Mouse (Mus musculus) forebrain, embryonic 13.5 days (tissue): Measurements from ENCODE around the gene Fthl17b. TPM values are rescaled to one million over a fixed set of nuclear protein-coding genes. Genes with fewer than 3 reads are reported as not detected.
"Not testable (repeated sequence)": the region's sequence is repeated elsewhere in the genome, so short reads cannot be mapped to it uniquely, and the experiment has no call there.

Experiments
- ATAC-seq: fragments of 200-750 bp; cut with Nextera tagmentation; 2 replicates; pipeline ENCODE4 v1.8.0; 2017
- H3K27ac ChIP-seq: fragments of 300-500 bp; sonication (generic); 2 replicates; pipeline ENCODE4 v1.5.1; 2015; ENCODE audit warnings: inconsistent platforms, mild to moderate bottlenecking, moderate library complexity
- H3K27me3 ChIP-seq: fragments of 300-500 bp; sonication (generic); 2 replicates; pipeline ENCODE4 v1.6.1; 2015; ENCODE audit warnings: mild to moderate bottlenecking, inconsistent platforms
- H3K36me3 ChIP-seq: fragments of 300-500 bp; sonication (generic); 2 replicates; pipeline ENCODE4 v1.6.1; 2015; ENCODE audit warnings: mild to moderate bottlenecking, inconsistent platforms; ENCODE audit not compliant: poor library complexity, severe bottlenecking
- H3K4me1 ChIP-seq: fragments of 300-500 bp; sonication (generic); 2 replicates; pipeline ENCODE4 v1.6.1; 2015; ENCODE audit warnings: inconsistent platforms
- H3K4me2 ChIP-seq: fragments of 300-500 bp; sonication (generic); 2 replicates; pipeline ENCODE4 v1.6.1; 2015; ENCODE audit warnings: inconsistent platforms, mild to moderate bottlenecking, moderate library complexity
- H3K4me3 ChIP-seq: fragments of 300-500 bp; sonication (generic); 2 replicates; pipeline ENCODE4 v1.5.1; 2015; ENCODE audit warnings: mild to moderate bottlenecking, inconsistent platforms
- H3K9ac ChIP-seq: fragments of 300-500 bp; sonication (generic); 2 replicates; pipeline ENCODE4 v1.6.1; 2015; ENCODE audit warnings: mild to moderate bottlenecking, inconsistent platforms
- H3K9me3 ChIP-seq: fragments of 300-500 bp; sonication (generic); replicated peaks from 2 replicates; pipeline ENCODE4 v1.6.1; 2016; ENCODE audit warnings: inconsistent platforms
- WGBS: fragments of 180-500 bp; shearing (Covaris S2); methylation state at CpG from one replicate; pipeline ENCODE4 v1.1.7; 2015; 5-methylcytosine and 5-hydroxymethylcytosine counted together
- polyA plus RNA-seq: library from polyadenylated mRNA; unstranded; fragments of >200 nt; fragmentation: Nextera tagmentation; extraction: Ambion mirVana; gene quantifications from 2 replicates; pipeline ENCODE4 v1.2.1, GENCODE M21; 2015

Fthl17b gene
- not detected in 2 replicates for polyA plus RNA-seq

GRCm38 (mm10) chrX:8962875-8963274 is at the start of gene Fthl17b:
Fthl17b (minus strand) TSS chrX:8962975.
- H3K4me2 ChIP-seq, H3K36me3 ChIP-seq, H3K9ac ChIP-seq, H3K27ac ChIP-seq, H3K27me3 ChIP-seq, H3K4me1 ChIP-seq, H3K9me3 ChIP-seq, ATAC-seq, H3K4me3 ChIP-seq: not testable (repeated sequence)
- WGBS, result 93% methylated on average over 4 of the region's 11 CpGs

- WGBS, result no CpG with 5 or more reads among the region's 9 CpGs
- H3K4me1 ChIP-seq, result not testable (repeated sequence)
Observed at GRCm38 (mm10) chrX:8986655-8987054, 23.9 kb upstream of the Fthl17b start, which contains the start of gene Fthl17d. Fthl17d (minus strand) TSS chrX:8986755.

DNA sequence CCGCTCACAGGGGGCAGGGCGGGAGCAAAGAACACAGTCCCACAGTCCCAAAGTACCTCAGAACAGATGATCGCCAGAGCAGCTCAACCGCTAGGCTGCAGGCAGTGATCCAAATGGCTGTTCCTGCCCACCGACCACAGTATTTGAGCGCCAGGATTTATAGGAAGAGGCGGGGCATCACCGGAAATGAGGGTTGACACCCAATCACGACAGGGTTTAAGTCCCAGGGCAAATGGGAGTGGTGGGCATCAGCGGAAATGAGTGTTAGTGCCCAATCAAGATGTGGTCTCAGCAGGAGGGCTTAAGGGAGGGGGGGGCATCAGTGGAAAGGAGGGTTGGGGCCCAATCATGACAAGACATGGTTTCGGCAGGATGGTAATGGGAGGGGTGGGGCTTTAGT is 13.7 kb upstream of the Fthl17b start, which contains the start of gene Fthl17c:
TSS of gene Fthl17c (minus strand) at position 101 of the 400 bp plus-strand sequence.
- H3K9ac ChIP-seq, H3K27me3 ChIP-seq, H3K4me1 ChIP-seq, H3K27ac ChIP-seq, H3K9me3 ChIP-seq, ATAC-seq, H3K4me2 ChIP-seq, H3K4me3 ChIP-seq, H3K36me3 ChIP-seq: not testable (repeated sequence)
- WGBS, result no CpG with 5 or more reads among the region's 11 CpGs

More at GRCm38 (mm10) chrX:8986655-8987054, 23.9 kb upstream of the Fthl17b start, which contains the start of gene Fthl17d:
- H3K27ac ChIP-seq, H3K27me3 ChIP-seq, H3K9ac ChIP-seq, H3K4me3 ChIP-seq, H3K9me3 ChIP-seq, H3K36me3 ChIP-seq, H3K4me2 ChIP-seq, ATAC-seq: not testable (repeated sequence)

DNA sequence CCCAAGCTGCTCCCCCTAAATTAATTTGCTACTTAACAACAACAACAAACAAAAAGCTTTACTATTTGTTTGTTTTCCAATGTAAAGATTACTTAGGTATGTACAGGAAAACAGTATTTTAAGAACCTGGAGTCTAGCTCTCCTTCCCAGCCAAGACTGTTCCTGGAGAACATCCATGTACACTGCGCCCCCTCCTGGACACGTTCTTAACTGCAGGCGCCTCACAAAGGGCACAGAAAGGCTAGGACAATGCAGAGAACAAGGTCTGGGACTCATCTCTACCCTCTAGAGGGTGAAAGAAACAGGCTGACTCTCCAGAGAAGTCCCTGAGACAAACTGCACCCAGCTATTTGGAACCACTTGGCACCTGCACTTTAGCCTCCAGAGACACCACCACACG is 1.8 kb upstream of the Fthl17b start:
- not testable (repeated sequence) for H3K27me3 ChIP-seq, H3K27ac ChIP-seq, H3K4me3 ChIP-seq, H3K36me3 ChIP-seq, H3K9me3 ChIP-seq, H3K4me1 ChIP-seq, H3K4me2 ChIP-seq, H3K9ac ChIP-seq, ATAC-seq
- 54% methylated on average over 4 of the region's 4 CpGs for WGBS

DNA sequence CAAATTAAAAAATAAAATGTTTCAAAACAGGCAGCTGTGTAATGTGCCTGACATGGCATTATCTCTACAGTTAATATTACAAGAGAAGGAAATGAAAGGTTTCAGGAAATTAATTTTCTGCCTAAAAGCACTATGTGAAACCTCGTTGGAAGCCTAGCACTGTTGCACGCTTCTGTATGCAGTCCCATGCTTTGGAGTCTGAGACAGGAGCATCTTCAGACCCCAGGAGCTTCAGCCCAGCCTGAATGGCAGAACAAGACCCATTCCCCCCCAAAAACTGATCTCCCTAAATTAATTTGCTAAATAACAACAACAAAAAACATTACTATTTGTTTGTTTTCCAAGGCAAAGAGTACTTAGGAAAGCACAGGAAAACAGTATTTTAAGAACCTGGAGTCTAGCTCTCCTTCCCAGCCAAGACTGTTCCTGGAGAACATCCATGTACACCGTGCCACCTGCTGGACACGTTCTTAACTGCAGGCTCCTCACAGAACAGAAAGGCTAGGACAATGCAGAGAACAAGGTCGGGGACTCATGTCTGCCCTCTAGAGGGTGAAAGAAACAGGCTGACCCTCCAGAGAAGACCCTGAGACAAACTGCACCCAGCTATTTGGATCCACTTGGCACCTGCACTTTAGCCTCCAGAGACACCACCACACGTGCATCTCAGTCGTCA is 14.5 kb downstream of the Fthl17b start:
- not testable (repeated sequence) for H3K9ac ChIP-seq, H3K27me3 ChIP-seq, H3K27ac ChIP-seq, H3K9me3 ChIP-seq, H3K4me2 ChIP-seq, H3K4me3 ChIP-seq, H3K36me3 ChIP-seq, H3K4me1 ChIP-seq
- WGBS, result 19% methylated on average over 7 of the region's 7 CpGs
- ATAC-seq, result peak; percentile 88

DNA sequence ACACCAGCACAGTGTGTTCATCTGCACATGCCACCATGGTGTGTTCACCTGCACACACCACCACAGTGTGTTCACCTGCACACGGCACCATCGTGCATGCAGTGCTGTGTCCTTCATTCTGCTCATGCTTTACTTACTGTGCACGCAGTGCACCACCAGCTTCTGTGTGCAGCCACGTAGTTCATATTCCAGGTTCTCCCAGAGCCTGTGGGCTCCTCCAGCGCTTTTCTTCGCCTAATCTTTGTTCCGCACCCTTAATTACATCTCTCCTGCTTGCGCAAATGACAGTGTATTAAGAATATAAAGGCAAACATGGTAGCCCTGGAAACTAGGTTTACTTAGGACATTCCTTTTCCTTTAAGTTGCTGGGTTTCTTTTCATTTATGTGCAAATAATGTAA is 18.7 kb downstream of the Fthl17b start:
- WGBS, result 74% methylated on average over 8 of the region's 8 CpGs
- no peak overlapping the region for H3K27ac ChIP-seq
- H3K4me3 ChIP-seq, result no peak overlapping the region
- no peaks in the 10 kb centered on the region for H3K36me3 ChIP-seq
- no peaks in the 10 kb centered on the region for H3K4me1 ChIP-seq
- no peaks in the 10 kb centered on the region for H3K27me3 ChIP-seq
- H3K9me3 ChIP-seq, result no peaks in the 10 kb centered on the region
- H3K4me2 ChIP-seq, result no peak overlapping the region
- ATAC-seq, result no peak
- no peak overlapping the region for H3K9ac ChIP-seq

DNA sequence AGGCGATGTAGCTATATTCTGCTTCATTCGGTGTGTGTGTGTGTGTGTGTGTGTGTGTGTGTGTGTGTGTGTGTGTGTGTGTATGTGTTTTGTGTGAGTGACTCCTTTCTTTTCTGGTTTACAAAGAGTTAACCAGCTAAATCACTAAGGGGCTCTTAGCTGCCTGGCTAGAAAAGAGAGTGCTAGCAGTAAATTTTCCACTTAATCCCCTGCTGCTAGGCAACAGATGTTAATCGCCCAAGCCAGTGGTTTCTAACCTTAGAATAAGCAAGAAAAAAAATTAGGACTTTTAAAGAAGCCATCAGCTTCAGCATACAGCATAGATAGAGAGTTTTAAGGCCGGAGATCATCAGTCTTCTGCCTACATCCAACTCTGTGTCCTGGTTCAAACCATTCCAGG is 35.5 kb downstream of the Fthl17b start:
- H3K36me3 ChIP-seq, result no peaks in the 10 kb centered on the region
- H3K4me3 ChIP-seq, result no peak overlapping the region
- H3K4me1 ChIP-seq, result no peaks in the 10 kb centered on the region
- no peak overlapping the region for H3K27ac ChIP-seq
- H3K27me3 ChIP-seq, result no peaks in the 10 kb centered on the region
- 16% methylated on average over 4 of the region's 4 CpGs for WGBS
- H3K9me3 ChIP-seq, result no peaks in the 10 kb centered on the region
- H3K4me2 ChIP-seq, result no peak overlapping the region
- H3K9ac ChIP-seq, result no peak overlapping the region
- no peak for ATAC-seq

- Histone ChIP-seq H3K9ac (no peak overlapping the region), H3K4me2 (no peak overlapping the region), H3K9me3 (no peaks in the 10 kb centered on the region), H3K27me3 (no peaks in the 10 kb centered on the region), H3K4me3 (no peak overlapping the region), H3K4me1 (no peaks in the 10 kb centered on the region), H3K36me3 (no peaks in the 10 kb centered on the region), H3K27ac (no peak overlapping the region)
- 55% methylated on average over 9 of the region's 9 CpGs for WGBS
- ATAC-seq, result no peak
Observed at GRCm38 (mm10) chrX:8921813-8922607, 40.8 kb downstream of the Fthl17b start.

- no peaks in the 10 kb centered on the region for H3K27me3 ChIP-seq
- H3K36me3 ChIP-seq, result no peaks in the 10 kb centered on the region
- no peak overlapping the region for H3K4me2 ChIP-seq
- no peaks in the 10 kb centered on the region for H3K9me3 ChIP-seq
- H3K27ac ChIP-seq, result no peak overlapping the region
- WGBS, result 79% methylated on average over 4 of the region's 4 CpGs
- no peak for ATAC-seq
- no peak overlapping the region for H3K9ac ChIP-seq
- H3K4me3 ChIP-seq, result no peak overlapping the region
- H3K4me1 ChIP-seq, result no peaks in the 10 kb centered on the region
Observed at GRCm38 (mm10) chrX:8921080-8921479, 41.7 kb downstream of the Fthl17b start.

Other genes with a start within 250 kb of the Fthl17b start
- gene Ssx9, start 214.5 kb downstream of the Fthl17b start, polyA plus RNA-seq, result not detected in 2 replicates
- not detected in 2 replicates for gene Ssxb5, start 159.3 kb downstream of the Fthl17b start, polyA plus RNA-seq
- gene Gm6592, start 119.0 kb downstream of the Fthl17b start, polyA plus RNA-seq, result not detected in 2 replicates
- not detected in 2 replicates for gene Gm5751, start 88.7 kb downstream of the Fthl17b start, polyA plus RNA-seq
- 8.0 and 9.0 TPM in 2 replicates for gene B630019K06Rik, start 70.6 kb downstream of the Fthl17b start, polyA plus RNA-seq
- not detected in 2 replicates for gene Fthl17c, start 13.6 kb upstream of the Fthl17b start, polyA plus RNA-seq
- gene Fthl17d, start 23.8 kb upstream of the Fthl17b start, polyA plus RNA-seq, result not detected in 2 replicates
- not detected in 2 replicates for gene Fthl17e, start 70.5 kb upstream of the Fthl17b start, polyA plus RNA-seq
- gene Fthl17f, start 100.0 kb upstream of the Fthl17b start, polyA plus RNA-seq, result not detected in 2 replicates
- not detected in 2 replicates for gene 4930402K13Rik, start 141.6 kb upstream of the Fthl17b start, polyA plus RNA-seq
- 3.8 and 4.7 TPM in 2 replicates for gene Lancl3, start 236.9 kb upstream of the Fthl17b start, polyA plus RNA-seq